Mouse (Mus musculus) midbrain, embryonic 12.5 days (tissue): ENCODE measurements around the gene Pitpnc1. TPM values are rescaled to one million over a fixed set of nuclear protein-coding genes. Genes with fewer than 3 reads are reported as not detected.

Experiments
- ATAC-seq: fragments of 200-750 bp; cut with Nextera tagmentation; 2 replicates; pipeline ENCODE4 v1.8.0; 2017; ENCODE audit warnings: low read depth, moderate TSS enrichment, moderate library complexity; ENCODE audit not compliant: low FRiP score
- H3K27ac ChIP-seq: fragments of 300-500 bp; sonication (generic); replicated peaks from 2 replicates; pipeline ENCODE4 v1.5.1; 2016; ENCODE audit warnings: mild to moderate bottlenecking
- H3K27me3 ChIP-seq: fragments of 300-500 bp; sonication (generic); 2 replicates; pipeline ENCODE4 v1.6.1; 2016; ENCODE audit warnings: mild to moderate bottlenecking
- H3K36me3 ChIP-seq: fragments of 300-500 bp; sonication (generic); 2 replicates; pipeline ENCODE4 v1.6.1; 2016
- H3K4me1 ChIP-seq: fragments of 300-500 bp; sonication (generic); 2 replicates; pipeline ENCODE4 v1.6.1; 2016
- H3K4me2 ChIP-seq: fragments of 300-500 bp; sonication (generic); replicated peaks from 2 replicates; pipeline ENCODE4 v1.6.1; 2016; ENCODE audit warnings: mild to moderate bottlenecking, moderate library complexity
- H3K4me3 ChIP-seq: fragments of 300-500 bp; sonication (generic); 2 replicates; pipeline ENCODE4 v1.5.1; 2016; ENCODE audit warnings: mild to moderate bottlenecking
- H3K9ac ChIP-seq: fragments of 300-500 bp; sonication (generic); replicated peaks from 2 replicates; pipeline ENCODE4 v1.6.1; 2016; ENCODE audit warnings: mild to moderate bottlenecking, moderate library complexity
- H3K9me3 ChIP-seq: fragments of 300-500 bp; sonication (generic); 2 replicates; pipeline ENCODE4 v1.6.1; 2016; ENCODE audit warnings: mild to moderate bottlenecking
- whole genome bisulfite sequencing: fragments of 180-500 bp; shearing (Covaris S2); methylation state at CpG from one replicate; pipeline ENCODE4 v1.1.7; 2016; 5-methylcytosine and 5-hydroxymethylcytosine counted together
- polyA plus RNA-seq: library from polyadenylated mRNA; unstranded; fragments of >200 nt; fragmentation: Nextera tagmentation; extraction: Ambion mirVana; gene quantifications from 2 replicates; pipeline ENCODE4 v1.2.1, GENCODE M21; 2016

The Pitpnc1 gene
- polyA plus RNA-seq, 1 experiment from 2014 or later = 32.3 TPM

- peaks cover 18% of the 10 kb centered on the region for H3K4me1 ChIP-seq
- peaks cover 2% of the 10 kb centered on the region; the same call in 1 of the 2 replicates for H3K36me3 ChIP-seq
- peak overlapping the region; percentile 94 for H3K4me2 ChIP-seq
- peak overlapping the region; percentile 93 for H3K4me3 ChIP-seq
- 1% methylated on average over 10 of the region's 10 CpGs for WGBS
- H3K9me3 ChIP-seq = no peaks in the 10 kb centered on the region
- no peaks in the 10 kb centered on the region for H3K27me3 ChIP-seq
- peak overlapping the region; percentile 93 for H3K9ac ChIP-seq
- peak overlapping the region; percentile 72 for H3K27ac ChIP-seq
- no peak for ATAC-seq
Measured at GRCm38 (mm10) chr11:107479862-107480203, 9.3 kb upstream of the Pitpnc1 start.

GRCm38 (mm10) chr11:107479053-107479861 lies 8.8 kb upstream of the Pitpnc1 start, which contains the start of gene Psmd12:
TSS of gene Psmd12 (plus strand) at chr11:107479484.
- Histone ChIP-seq H3K27me3 (no peaks in the 10 kb centered on the region), H3K4me2 (peak within 1 kb of the TSS; percentile 94), H3K4me3 (peak within 1 kb of the TSS; percentile 93), H3K9me3 (no peaks in the 10 kb centered on the region), H3K9ac (peak within 1 kb of the TSS; percentile 93), H3K27ac (peak within 1 kb of the TSS; percentile 72), H3K4me1 (peaks cover 18% of the 10 kb centered on the region), H3K36me3 (no peaks in the 10 kb centered on the region)
- ATAC-seq = peak; percentile 97
- under 1% methylated on average over 51 of the region's 51 CpGs for WGBS

GRCm38 (mm10) chr11:107473137-107473820 lies 2.8 kb upstream of the Pitpnc1 start:
- no peak overlapping the region for H3K4me3 ChIP-seq
- peaks cover 11% of the 10 kb centered on the region for H3K4me1 ChIP-seq
- no peak overlapping the region for H3K4me2 ChIP-seq
- H3K27me3 ChIP-seq = no peaks in the 10 kb centered on the region
- no peak overlapping the region for H3K9ac ChIP-seq
- no peaks in the 10 kb centered on the region for H3K9me3 ChIP-seq
- 26% methylated on average over 8 of the region's 8 CpGs for WGBS
- ATAC-seq = no peak
- H3K36me3 ChIP-seq = no peaks in the 10 kb centered on the region
- no peak overlapping the region for H3K27ac ChIP-seq

GRCm38 (mm10) chr11:107472304-107472703 lies 1.8 kb upstream of the Pitpnc1 start:
- Histone ChIP-seq H3K27me3 (no peaks in the 10 kb centered on the region), H3K27ac (no peak overlapping the region), H3K4me3 (no peak overlapping the region), H3K36me3 (no peaks in the 10 kb centered on the region), H3K4me2 (no peak overlapping the region), H3K9me3 (no peaks in the 10 kb centered on the region), H3K4me1 (peaks cover 17% of the 10 kb centered on the region), H3K9ac (no peak overlapping the region)
- no peak for ATAC-seq
- WGBS = 89% methylated on average over 3 of the region's 3 CpGs

- Histone ChIP-seq H3K36me3 (no peaks in the 10 kb centered on the region), H3K9me3 (no peaks in the 10 kb centered on the region), H3K4me1 (peaks cover 26% of the 10 kb centered on the region), H3K4me2 (peak overlapping the region; percentile 85), H3K27ac (peak overlapping the region; percentile 93), H3K9ac (peak overlapping the region; percentile 87; the same call in 1 of the 2 replicates), H3K4me3 (peak overlapping the region; percentile 85), H3K27me3 (no peaks in the 10 kb centered on the region)
- WGBS = 4% methylated on average over 11 of the region's 11 CpGs
- ATAC-seq = no peak
Measured at GRCm38 (mm10) chr11:107471071-107471720, 697 bp upstream of the Pitpnc1 start.

GRCm38 (mm10) chr11:107469523-107470371 lies 752 bp downstream of the Pitpnc1 start:
- Histone ChIP-seq H3K36me3 (no peaks in the 10 kb centered on the region), H3K9ac (peak overlapping the region; percentile 87), H3K4me1 (peaks cover 26% of the 10 kb centered on the region), H3K4me2 (peak overlapping the region; percentile 85), H3K4me3 (peak overlapping the region; percentile 85), H3K27ac (peak overlapping the region; percentile 93), H3K27me3 (no peaks in the 10 kb centered on the region), H3K9me3 (no peaks in the 10 kb centered on the region)
- ATAC-seq = peak; percentile 57
- under 1% methylated on average over 59 of the region's 59 CpGs for WGBS

GRCm38 (mm10) chr11:107469031-107469522 lies 1.4 kb downstream of the Pitpnc1 start:
- WGBS = under 1% methylated on average over 36 of the region's 38 CpGs
- peak overlapping the region; percentile 85 for H3K4me3 ChIP-seq
- peaks cover 26% of the 10 kb centered on the region for H3K4me1 ChIP-seq
- H3K9ac ChIP-seq = peak overlapping the region; percentile 87
- peak overlapping the region; percentile 93 for H3K27ac ChIP-seq
- peak overlapping the region; percentile 85 for H3K4me2 ChIP-seq
- ATAC-seq = peak; percentile 80
- no peaks in the 10 kb centered on the region for H3K27me3 ChIP-seq
- no peaks in the 10 kb centered on the region for H3K36me3 ChIP-seq
- H3K9me3 ChIP-seq = no peaks in the 10 kb centered on the region

- Histone ChIP-seq H3K27me3 (no peaks in the 10 kb centered on the region), H3K27ac (peak overlapping the region; percentile 93), H3K4me3 (peak overlapping the region; percentile 85), H3K36me3 (no peaks in the 10 kb centered on the region), H3K4me2 (peak overlapping the region; percentile 85), H3K4me1 (peaks cover 26% of the 10 kb centered on the region), H3K9ac (peak overlapping the region; percentile 87), H3K9me3 (no peaks in the 10 kb centered on the region)
- no peak for ATAC-seq
- WGBS = 19% methylated on average over 16 of the region's 16 CpGs
Measured at GRCm38 (mm10) chr11:107468252-107469030, 2.1 kb downstream of the Pitpnc1 start.

- no peak for ATAC-seq
- Histone ChIP-seq H3K4me3 (no peak overlapping the region), H3K9ac (no peak overlapping the region), H3K27ac (no peak overlapping the region), H3K9me3 (no peaks in the 10 kb centered on the region), H3K4me1 (peaks cover 26% of the 10 kb centered on the region), H3K4me2 (no peak overlapping the region), H3K36me3 (no peaks in the 10 kb centered on the region), H3K27me3 (no peaks in the 10 kb centered on the region)
- WGBS = 83% methylated on average over 6 of the region's 6 CpGs
Measured at GRCm38 (mm10) chr11:107466611-107467391, 3.7 kb downstream of the Pitpnc1 start.

- H3K9me3 ChIP-seq = no peaks in the 10 kb centered on the region
- H3K27ac ChIP-seq = no peak overlapping the region
- no peak for ATAC-seq
- H3K9ac ChIP-seq = no peak overlapping the region
- H3K4me1 ChIP-seq = peaks cover 22% of the 10 kb centered on the region
- no peak overlapping the region for H3K4me3 ChIP-seq
- H3K4me2 ChIP-seq = no peak overlapping the region
- no peaks in the 10 kb centered on the region for H3K36me3 ChIP-seq
- 70% methylated on average over 1 of the region's 1 CpGs for WGBS
- no peaks in the 10 kb centered on the region for H3K27me3 ChIP-seq
Measured at GRCm38 (mm10) chr11:107465969-107466368, 4.5 kb downstream of the Pitpnc1 start.
